8 mouse cellular contexts compared by ENCODE assay signal in the genomic region with DNA sequence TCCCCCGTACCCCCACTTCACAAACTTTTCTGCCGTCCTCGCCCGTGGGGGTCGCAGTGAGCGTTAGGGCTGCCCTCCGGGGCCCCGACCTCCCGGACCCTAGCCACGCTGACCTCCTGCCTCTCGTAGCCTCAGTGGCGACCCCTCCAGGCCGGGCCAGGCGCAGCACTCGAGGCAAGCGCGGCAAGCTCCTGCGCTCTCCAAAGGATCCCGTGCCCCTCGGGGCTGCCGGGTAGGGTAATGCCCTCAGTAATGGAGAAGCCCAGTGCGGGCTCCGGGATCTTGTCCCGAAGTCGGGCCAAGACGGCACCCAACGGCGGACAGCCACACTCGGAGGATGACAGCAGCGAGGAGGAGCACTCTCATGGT. TPM values are rescaled to one million over a fixed set of nuclear protein-coding genes. Genes with fewer than 3 reads are reported as not detected.
A peak's percentile ranks its signal among the peaks of the same experiment; 100 is the strongest.
DNase-seq lines count a peak whose midpoint lies in the region; ATAC-seq and TF ChIP-seq lines count a peak whose summit lies in the region.

No protein-coding gene starts in this region.

- H3K4me2 ChIP-seq in embryonic facial prominence, embryonic 15.5 days (replicated peaks), result peak overlapping the region; percentile 88
- H3K4me2 ChIP-seq in heart, embryonic 15.5 days, result peak overlapping the region; percentile 94
- peak overlapping the region; percentile 95 for H3K4me2 ChIP-seq in lung, embryonic 16.5 days (ENCODE audit: low read depth, low read length)

- H3K27me3 ChIP-seq in embryonic facial prominence, embryonic 15.5 days, result no peaks in the 10 kb centered on the region
- H3K27me3 ChIP-seq in heart, embryonic 15.5 days, result no peaks in the 10 kb centered on the region
- no peaks in the 10 kb centered on the region for H3K27me3 ChIP-seq in lung, embryonic 16.5 days (ENCODE audit: control insufficient read depth, insufficient read depth, low read depth, low read length)

- WGBS in bone marrow, adult 2 months, result under 1% methylated on average over 30 of the region's 30 CpGs
- under 1% methylated on average over 30 of the region's 30 CpGs for WGBS in embryonic facial prominence, embryonic 15.5 days
- whole genome bisulfite sequencing in heart, embryonic 15.5 days, result under 1% methylated on average over 30 of the region's 30 CpGs
- WGBS in lung, embryonic 16.5 days, result 0% methylated on average over 23 of the region's 30 CpGs

- H3K9me3 ChIP-seq in embryonic facial prominence, embryonic 15.5 days (replicated peaks), result no peaks in the 10 kb centered on the region
- no peaks in the 10 kb centered on the region for H3K9me3 ChIP-seq in heart, embryonic 15.5 days (replicated peaks)
- peaks cover 3% of the 10 kb centered on the region; the same call in 1 of the 2 replicates for H3K9me3 ChIP-seq in lung, embryonic 16.5 days (ENCODE audit: control insufficient read depth, low read length)

- peak; percentile 83 for DNase-seq in ES-CJ7 (ENCODE audit: low read depth, low spot score)
- peak; percentile 89 for DNase-seq in kidney, postnatal 10 days
- peak; percentile 80 for DNase-seq in ovary, postnatal 14 days (ENCODE audit: low spot score)
- peak; percentile 81 for DNase-seq in urinary bladder, postnatal 14 days (ENCODE audit: low spot score)

- ATAC-seq in embryonic facial prominence, embryonic 15.5 days (ENCODE audit: insufficient number of reproducible peaks, low FRiP score, low TSS enrichment, low read depth), result no peak
- 0 out of 2 replicates have a peak, but pooled peaks have one; percentile 6 for ATAC-seq in heart, embryonic 15.5 days (replicated peaks; ENCODE audit: insufficient number of reproducible peaks, insufficient read depth, low FRiP score, low read depth)
- ATAC-seq in lung, embryonic 16.5 days (ENCODE audit: low read depth), result peak; percentile 43

- peak overlapping the region; percentile 79 for H3K9ac ChIP-seq in embryonic facial prominence, embryonic 15.5 days
- H3K9ac ChIP-seq in heart, embryonic 15.5 days, result peak overlapping the region; percentile 89
- H3K9ac ChIP-seq in lung, embryonic 16.5 days (ENCODE audit: low read length), result peak overlapping the region; percentile 78

- H3K36me3 ChIP-seq in embryonic facial prominence, embryonic 15.5 days, result peaks cover 28% of the 10 kb centered on the region
- H3K36me3 ChIP-seq in heart, embryonic 15.5 days, result peaks cover 29% of the 10 kb centered on the region
- H3K36me3 ChIP-seq in lung, embryonic 16.5 days (ENCODE audit: control insufficient read depth, insufficient read depth, low read length), result peaks cover 8% of the 10 kb centered on the region

- no peaks in the 10 kb centered on the region for H3K4me1 ChIP-seq in bone marrow, adult 2 months (ENCODE audit: control insufficient read depth, insufficient read depth, low read length)
- peaks cover 61% of the 10 kb centered on the region for H3K4me1 ChIP-seq in embryonic facial prominence, embryonic 15.5 days
- H3K4me1 ChIP-seq in heart, embryonic 15.5 days (replicated peaks), result peaks cover 65% of the 10 kb centered on the region
- peaks cover 53% of the 10 kb centered on the region for H3K4me1 ChIP-seq in lung, embryonic 16.5 days (replicated peaks; ENCODE audit: control insufficient read depth, insufficient read depth, low read length)

- TF ChIP-seq CTCF in bone marrow, adult 2 months (IDR thresholded peaks at IDR 0.05; ENCODE audit: control insufficient read depth, insufficient read depth, low read length), result peak; percentile 59

- H3K4me3 ChIP-seq in bone marrow, adult 2 months (replicated peaks; ENCODE audit: control insufficient read depth, low read depth, low read length), result peak overlapping the region; percentile 53
- H3K4me3 ChIP-seq in embryonic facial prominence, embryonic 15.5 days (replicated peaks), result peak overlapping the region; percentile 76
- peak overlapping the region; percentile 87 for H3K4me3 ChIP-seq in heart, embryonic 15.5 days
- peak overlapping the region; percentile 71 for H3K4me3 ChIP-seq in lung, embryonic 16.5 days (ENCODE audit: low read length)

- peak overlapping the region; percentile 54; the same call in 1 of the 2 replicates for H3K27ac ChIP-seq in bone marrow, adult 2 months (ENCODE audit: control insufficient read depth, insufficient read depth, low read depth, low read length, poor library complexity)
- H3K27ac ChIP-seq in embryonic facial prominence, embryonic 15.5 days (replicated peaks), result peak overlapping the region; percentile 94
- H3K27ac ChIP-seq in heart, embryonic 15.5 days, result peak overlapping the region; percentile 94
- H3K27ac ChIP-seq in lung, embryonic 16.5 days (ENCODE audit: low read length), result peak overlapping the region; percentile 81

- no peak for TF ChIP-seq POLR2A in bone marrow, adult 2 months (IDR thresholded peaks at IDR 0.05; ENCODE audit: borderline replicate concordance, control insufficient read depth, low read depth, low read length)

RNA-seq across cellular contexts. Expression of gene Rcor2, which starts 1.6 kb away (rescaled TPM):
- 4.4 and 19.6 TPM in 2 replicates for polyA plus RNA-seq in bone marrow, adult 2 months (2011; ENCODE audit: insufficient read depth, insufficient read length, low replicate concordance, missing spikeins)
- 20.3 and 22.9 TPM in 2 replicates for polyA plus RNA-seq in embryonic facial prominence, embryonic 15.5 days (2015; fragmentation: Nextera tagmentation; extraction: Ambion mirVana)
- 13.1 and 16.9 TPM in 2 replicates for polyA plus RNA-seq in heart, embryonic 15.5 days (2015; fragmentation: Nextera tagmentation; extraction: Ambion mirVana)
- 5.9 and 8.5 TPM in 2 replicates for polyA plus RNA-seq in lung, embryonic 16.5 days (2015; fragmentation: Nextera tagmentation; extraction: Ambion mirVana)

RNA-seq across cellular contexts. Expression of gene Naa40, which starts 27.7 kb away (rescaled TPM):
- 16.3 and 17.7 TPM in 2 replicates for polyA plus RNA-seq in bone marrow, adult 2 months (2011; ENCODE audit: insufficient read depth, insufficient read length, low replicate concordance, missing spikeins)
- 49.8 and 55.4 TPM in 2 replicates for polyA plus RNA-seq in embryonic facial prominence, embryonic 15.5 days (2015; fragmentation: Nextera tagmentation; extraction: Ambion mirVana)
- polyA plus RNA-seq in heart, embryonic 15.5 days (2015; fragmentation: Nextera tagmentation; extraction: Ambion mirVana), result 48.2 and 56.2 TPM in 2 replicates
- polyA plus RNA-seq in lung, embryonic 16.5 days (2015; fragmentation: Nextera tagmentation; extraction: Ambion mirVana), result 54.3 and 56.1 TPM in 2 replicates

RNA-seq across cellular contexts. Expression of gene Cox8a, which starts 51.3 kb away (rescaled TPM):
- polyA plus RNA-seq in bone marrow, adult 2 months (2011; ENCODE audit: insufficient read depth, insufficient read length, low replicate concordance, missing spikeins), result 369 and 431 TPM in 2 replicates
- 822 and 870 TPM in 2 replicates for polyA plus RNA-seq in embryonic facial prominence, embryonic 15.5 days (2015; fragmentation: Nextera tagmentation; extraction: Ambion mirVana)
- polyA plus RNA-seq in heart, embryonic 15.5 days (2015; fragmentation: Nextera tagmentation; extraction: Ambion mirVana), result 1,507 and 2,028 TPM in 2 replicates
- polyA plus RNA-seq in lung, embryonic 16.5 days (2015; fragmentation: Nextera tagmentation; extraction: Ambion mirVana), result 899 and 904 TPM in 2 replicates
